Mouse (Mus musculus) natural killer cell, adult 2 months (primary cell): ENCODE results near the gene Nup98.

Experiments
- DNase-seq, 2 experiments: peaks; one replicate each; pipeline ENCODE4 v3.0.0; 2022; ENCODE audit warnings: low spot score in 2 of 2

Gene Nup98

DNA sequence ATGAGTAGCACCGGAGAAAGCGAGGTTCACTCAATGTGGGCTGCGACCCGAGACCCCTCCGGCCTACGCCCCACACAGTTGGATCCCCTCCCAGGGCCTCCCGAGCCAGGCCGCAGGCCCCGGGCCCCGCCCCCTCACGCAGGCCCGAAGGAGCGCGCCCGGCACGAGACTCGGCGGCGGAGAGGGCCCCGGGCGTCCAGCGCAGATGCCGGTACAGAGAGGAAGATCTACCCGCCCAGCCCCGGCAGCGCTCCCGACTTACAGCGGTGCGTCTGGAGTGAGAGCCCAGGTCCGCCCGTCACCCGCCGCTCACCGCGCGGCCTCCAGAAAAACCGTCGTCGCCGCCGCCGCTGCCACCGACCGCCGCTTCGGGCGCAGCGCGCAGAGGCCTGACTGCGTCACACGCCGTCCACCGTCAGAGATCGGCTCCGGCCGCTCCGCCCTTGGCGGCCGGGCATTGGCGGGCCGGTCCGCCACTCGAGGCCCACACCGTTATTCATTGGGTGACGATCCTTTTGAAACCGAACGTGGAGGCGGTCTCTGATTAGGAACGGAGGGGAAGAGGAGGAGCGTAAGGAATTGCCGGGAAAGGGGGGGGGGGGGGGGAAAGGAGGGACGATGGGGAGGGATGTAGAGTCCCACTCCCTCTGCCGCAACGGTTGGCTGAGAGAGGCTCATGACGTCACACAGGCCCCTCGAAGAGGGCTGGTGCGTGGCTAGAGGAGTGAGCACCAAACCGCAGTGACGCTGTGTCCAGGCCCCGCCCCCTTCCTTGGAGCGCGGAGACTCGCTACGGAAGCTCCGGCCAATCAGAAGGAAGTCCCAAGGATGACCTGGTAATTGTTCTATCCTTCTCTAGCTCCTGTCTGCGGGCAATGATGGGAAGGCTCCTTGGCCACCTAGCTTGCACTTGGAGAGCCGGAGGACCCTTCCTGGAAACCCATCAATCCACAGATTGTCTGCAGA, at the start of gene Nup98, which contains the start of gene Pgap2:
Nup98 (minus strand) TSS at position 421 of the 966 bp plus-strand sequence.
Pgap2 (plus strand) TSS at position 453 of the 966 bp plus-strand sequence.
- DNase-seq: peak; percentile 98

DNA sequence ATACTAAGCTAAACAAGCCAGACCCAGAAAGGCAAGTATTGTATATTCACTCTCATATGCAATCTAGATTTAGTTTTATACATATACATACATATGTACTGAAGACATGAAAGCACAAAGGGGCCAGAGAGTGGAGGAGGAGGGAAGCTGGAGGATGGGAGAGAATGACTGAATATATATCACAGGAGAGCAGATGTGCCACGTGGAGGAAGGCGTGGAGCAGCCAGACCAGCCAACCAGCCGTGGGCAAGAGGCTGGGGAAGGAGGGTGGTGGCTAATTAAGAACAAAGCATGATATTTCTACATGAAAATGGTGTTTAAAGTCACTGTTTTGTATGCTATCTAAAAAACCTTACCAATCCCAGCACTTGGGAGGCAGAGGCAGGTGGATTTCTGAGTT, 48.8 kb upstream of the Nup98 start:
- no peak for DNase-seq

DNA sequence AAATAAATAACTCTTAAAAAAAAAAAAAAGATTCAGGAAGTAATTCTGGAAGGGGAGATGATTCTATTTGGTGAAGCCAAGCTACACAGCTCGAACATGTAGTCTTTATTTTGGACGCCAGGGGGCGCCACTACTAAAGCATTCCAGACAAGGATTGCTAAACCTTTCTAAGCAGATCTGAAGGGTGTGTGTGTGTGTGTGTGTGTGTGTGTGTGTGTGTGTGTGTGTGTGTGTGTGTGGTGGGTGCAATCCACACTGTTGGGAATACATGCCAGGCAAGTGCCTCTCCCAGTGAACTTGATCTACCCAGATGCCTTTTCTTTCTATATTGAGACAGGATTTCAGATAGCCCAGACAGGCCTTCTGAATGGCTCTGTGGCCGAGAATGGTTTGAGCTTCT, 48.2 kb upstream of the Nup98 start:
- DNase-seq: peak; percentile 71 to 81

DNA sequence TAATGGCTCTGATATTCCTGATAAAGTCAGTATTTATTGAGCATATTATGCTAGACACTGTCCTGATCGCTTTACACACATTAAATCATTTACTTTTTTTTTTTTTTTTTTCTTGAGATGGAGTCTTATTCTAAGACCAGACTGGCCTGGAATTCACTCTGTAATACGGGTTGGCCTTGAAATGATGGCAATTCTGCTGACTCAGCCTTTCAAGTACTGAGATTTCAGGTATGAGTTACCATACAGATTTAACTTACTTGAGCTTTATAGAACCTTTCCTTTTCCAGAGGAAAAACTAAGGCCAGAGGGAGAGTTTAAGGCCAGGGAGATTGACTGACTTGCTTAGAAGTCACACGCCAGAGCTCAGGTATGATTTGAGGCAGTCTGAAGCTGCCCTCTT, 46.7 kb upstream of the Nup98 start:
- no peak for DNase-seq

DNA sequence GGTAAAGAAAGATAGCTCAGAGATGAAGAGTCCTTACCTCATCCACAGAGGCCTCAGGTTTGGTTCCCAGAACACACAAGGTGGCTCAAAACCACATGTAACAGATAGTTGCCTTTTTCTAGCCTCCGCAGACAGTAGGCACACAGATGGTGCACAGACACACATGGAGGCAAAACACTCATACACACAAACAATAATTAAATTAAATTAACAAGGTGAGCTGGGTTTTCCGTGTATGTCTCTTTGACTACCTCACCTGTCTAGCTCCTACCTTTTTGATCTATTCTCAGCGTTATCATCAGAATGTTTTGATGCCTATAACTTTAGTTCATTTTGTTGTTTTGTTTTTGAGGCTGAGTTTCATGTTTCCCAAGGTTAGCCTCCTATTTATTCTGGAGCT, 46.0 kb upstream of the Nup98 start, which contains the start of gene Rhog:
Rhog (minus strand) TSS at position 101 of the 400 bp plus-strand sequence.
- DNase-seq: no peak

DNA sequence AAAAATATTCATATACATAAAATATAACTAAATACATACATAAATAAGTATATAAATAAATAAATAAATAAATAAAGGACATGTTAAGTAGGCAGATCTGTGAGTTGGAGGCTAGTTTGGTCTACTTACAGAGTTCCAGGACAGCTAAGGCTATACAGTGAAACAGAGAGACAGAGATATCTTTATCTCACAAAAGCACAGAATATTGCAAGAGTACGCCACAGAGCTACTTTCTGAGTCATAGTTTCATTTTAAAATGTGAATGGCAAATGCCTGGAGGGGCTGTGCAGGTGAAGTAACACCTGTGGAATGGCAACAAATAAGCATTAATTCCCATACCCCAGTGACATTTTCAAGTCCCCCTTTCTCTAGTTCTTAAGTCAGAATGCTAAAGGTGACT, 43.7 kb upstream of the Nup98 start:
- no peak for DNase-seq

DNA sequence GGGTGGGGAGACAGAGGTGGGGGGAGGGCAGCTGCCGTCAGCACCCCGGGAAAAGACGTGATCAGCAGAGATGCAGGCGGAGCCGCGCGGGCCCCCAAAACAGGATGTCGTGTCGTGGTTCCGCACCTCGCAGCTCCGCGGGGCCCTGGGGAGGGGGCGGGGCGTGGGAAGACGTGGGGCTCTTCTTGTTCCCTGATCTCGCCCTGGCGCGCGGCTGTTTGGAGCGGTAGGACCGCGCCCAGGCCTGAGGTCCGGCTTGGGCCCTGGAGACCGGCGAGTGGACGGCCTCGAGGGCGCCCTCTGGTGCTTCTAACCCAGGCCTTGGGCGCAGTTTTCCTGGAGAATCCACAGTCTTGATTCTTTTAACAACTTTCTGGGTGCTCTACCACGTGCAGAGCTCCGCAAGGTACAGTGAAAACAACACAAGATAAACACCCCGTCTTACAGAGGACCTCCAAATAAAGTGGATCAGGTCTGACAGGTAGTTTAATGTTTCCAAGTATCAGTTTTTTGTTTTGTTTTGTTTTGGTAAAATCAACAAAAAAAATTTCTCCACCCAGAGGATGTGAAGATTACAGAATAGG, 40.7 kb upstream of the Nup98 start:
- peak; percentile 93 to 94 for DNase-seq

DNA sequence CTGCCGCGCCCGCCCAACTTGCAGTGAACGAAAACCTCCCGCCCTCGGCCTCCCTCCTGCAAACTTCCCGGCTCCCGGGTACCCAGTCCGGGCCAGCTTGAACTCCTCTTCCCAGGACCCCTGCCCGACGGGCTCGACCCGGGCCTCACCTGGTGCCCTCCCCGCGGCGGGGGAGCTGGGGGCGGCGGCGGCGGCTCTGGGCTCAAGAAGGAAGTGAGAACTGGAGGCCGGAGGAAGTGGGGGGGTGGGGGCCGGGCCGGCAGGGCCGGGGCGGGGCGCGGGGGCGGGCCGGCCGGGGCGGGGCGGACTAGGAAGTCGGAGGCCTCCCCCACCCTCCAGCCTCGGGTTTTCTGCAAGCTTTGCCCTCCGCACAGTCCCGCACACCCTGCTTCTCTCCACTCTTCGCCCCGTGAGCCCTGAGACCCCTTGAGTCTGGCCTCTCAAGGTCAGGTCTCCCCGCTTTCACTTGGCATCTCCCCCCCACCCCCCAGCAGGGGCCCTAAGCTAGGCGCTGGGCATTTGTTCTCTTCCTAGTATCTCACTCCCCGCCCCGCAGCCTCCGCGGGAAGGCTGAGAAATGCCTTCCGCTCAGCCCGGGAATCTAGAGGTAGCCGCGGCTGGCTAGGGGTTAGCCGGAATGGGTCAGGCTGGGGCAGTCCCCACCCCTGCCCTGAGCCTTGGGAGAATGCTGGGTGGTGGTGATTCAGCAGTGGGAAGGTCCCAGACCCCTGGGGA, 40.1 kb upstream of the Nup98 start:
- peak; percentile 68 to 74 for DNase-seq

DNA sequence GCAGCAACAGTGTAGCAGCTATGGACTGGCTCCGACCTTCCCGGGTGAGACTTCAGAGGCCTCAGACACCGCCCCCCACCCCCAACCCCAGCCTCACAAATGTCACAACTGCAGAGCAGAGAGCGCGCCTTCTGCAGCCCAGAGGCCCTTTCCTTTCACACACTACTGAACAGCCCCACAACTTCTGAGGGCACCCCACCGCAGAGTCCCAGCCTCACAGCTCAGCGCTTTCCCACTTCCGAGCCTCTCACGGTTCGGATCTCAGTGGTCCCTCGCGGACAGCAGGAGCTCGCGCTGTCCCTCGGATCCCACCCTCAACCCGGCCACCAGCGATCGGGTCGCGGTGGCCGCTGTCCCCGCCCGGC, 39.5 kb upstream of the Nup98 start:
- DNase-seq: peak in 1 of 2 experiments; percentile 68

DNA sequence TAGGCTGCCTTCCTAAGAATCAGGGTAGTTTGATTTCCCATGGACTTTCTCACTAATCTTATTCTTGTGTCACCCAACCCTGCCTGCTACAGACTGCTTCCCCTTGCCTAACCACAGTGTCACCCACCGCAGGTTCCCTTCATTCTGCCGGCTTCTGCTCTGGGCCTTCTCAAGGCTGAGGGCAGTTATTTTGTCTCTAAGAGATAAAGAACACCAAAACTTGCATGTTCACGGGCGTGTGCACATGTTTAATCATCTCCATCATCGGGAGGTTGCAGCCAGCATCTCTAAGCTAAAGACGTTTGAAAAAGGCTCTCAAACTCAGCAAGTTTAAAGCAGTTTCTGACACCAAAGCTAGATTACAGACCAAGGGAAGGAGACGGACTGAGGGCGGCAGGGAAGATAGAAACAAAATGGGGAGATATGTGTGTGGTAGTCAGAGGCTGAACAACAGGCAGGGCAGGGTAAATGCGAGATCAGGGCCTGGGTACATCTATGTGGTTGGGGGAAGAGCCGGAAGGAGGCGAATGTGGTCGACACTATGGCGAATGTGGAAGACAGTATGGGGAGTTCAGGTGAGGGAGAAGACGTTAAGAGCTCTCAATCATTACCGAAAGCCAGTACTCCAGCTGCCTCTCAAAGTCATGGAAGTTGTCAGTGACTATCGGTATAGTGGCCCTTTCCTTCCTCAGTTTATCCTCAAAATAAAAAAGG, 38.9 kb upstream of the Nup98 start:
- peak; percentile 58 to 60 for DNase-seq

DNA sequence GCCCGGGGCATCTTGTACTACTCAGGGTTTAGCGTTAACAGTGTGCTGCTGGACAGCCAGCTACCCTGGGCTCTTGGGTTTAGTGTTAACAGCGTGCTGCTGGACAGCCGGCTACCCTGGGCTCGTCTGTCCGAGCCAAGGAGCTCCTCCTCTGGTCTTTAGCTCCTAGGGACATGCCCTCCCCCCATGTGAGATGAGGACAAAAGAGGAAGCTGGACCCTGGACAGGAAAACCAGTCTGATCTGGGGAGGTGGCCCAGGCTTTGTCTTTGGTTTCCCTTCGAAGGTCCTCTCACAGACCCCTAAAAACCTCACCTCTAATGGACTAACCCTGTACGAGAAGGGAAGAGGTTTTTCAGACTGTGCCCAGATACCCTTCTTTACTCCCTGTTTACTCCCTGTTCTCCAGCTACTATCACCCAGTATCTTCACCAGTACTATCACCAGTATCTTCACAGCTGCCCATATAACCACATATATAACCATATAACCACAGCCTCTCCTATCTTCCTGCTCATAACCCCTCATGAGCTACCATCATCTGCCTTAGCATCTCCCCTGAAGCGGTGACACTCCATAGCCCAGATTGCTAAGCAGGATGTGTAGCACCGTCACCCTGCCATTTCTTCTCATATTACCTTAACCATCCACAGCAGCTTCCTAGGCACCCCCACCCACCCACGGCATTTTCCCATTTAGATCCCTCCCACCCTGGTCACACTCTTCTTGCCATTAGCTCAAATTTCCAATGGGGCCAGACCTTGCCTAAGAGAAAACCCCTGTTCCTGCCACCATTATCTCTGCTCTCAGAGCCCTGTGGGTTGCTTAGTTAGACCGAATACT, 37.2 kb upstream of the Nup98 start:
- DNase-seq: no peak

DNA sequence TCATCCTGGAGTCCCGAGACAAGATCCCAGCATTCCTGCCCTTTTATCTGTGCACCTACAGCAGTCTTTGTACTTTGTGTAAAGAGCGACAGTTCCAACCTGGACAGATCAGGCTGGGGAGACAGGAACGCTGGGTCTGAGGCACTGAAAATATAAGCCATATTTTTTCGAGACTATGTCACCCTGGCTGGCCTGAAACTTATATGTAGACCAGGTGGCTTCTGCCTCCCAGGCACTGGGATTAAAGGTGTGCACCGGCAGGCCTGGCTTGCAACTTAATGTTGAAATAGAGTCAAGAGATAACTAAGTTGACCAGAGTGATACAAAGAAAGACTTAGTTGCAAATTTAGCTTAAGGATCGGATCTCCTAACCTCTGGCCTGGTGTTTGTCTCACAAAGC, 36.3 kb upstream of the Nup98 start:
- no peak for DNase-seq

DNA sequence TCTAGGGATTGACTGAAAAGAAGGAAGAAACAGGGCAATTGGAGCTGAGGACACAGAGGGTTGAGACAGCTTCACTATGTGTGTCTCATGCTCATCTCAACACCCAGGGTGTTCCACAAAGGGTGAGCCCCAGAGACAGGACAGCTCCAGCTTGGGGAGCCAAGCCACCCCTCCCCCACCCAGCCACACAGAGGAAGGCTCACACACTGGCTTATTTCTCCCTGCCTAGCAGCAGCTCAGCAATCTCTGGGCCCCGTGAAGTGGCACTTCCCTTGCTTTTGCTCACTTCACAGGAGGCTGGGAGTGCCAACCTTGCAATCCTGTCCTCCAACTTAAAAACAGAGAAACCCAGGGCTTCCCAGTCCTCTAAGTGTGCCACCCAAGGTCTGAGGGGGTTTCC, 35.8 kb upstream of the Nup98 start:
- DNase-seq: no peak

DNA sequence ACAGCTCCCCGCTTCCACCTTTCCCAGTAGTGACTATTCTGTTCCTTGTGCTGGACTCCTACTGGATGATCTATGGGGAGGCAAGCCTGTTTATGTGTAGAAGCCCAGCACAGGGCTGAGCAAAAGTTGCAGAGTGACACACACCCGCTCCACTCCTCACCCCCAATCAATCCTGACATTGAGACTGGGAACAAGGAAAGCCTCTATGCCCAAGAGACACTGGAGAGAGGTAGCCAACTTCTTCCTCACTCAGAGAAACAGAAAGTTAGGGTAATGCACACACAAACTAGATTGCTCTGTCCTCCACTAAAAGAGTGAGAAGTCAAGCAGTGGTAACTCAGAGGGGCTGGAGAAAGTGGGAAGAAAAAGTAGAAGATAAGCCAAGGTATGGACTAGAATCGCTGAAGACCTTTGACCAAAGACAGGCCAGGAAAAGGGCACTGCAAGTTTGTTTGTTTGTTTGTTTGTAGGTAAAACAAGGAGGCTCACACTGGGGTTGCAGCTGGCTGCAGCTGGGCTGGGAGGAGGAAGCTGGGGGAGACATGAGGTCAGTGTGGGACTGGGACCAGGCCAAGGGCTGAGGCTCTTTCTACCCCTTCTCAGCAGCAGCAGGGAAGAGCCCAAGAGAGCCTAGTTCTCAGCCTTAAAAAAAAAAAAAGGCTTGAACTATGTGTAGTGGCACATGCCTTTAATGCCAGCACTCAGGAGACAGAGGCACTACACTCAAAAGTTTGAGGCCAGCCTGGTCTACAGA, 35.0 kb upstream of the Nup98 start:
- DNase-seq: no peak

DNA sequence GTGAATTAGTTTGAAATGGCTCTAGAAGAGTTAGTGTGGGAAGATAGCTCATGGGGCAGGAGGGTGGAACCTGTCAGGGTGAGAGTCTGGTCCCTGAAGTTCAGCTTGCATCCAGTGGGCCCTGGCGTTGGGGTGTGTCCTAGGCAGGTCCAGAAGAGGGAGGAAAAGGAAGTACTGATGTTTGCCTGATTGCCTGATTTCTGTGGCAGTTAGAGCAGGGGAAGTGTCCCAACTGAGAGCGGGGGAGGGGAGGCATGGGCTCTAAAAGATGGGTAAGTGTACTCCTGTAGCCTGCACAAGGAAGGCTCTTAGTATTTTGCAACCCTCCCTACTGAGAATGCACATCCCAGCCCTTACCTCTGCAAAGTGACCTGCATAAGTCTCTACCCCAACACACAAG, 33.9 kb upstream of the Nup98 start:
- DNase-seq: peak in 1 of 2 experiments; percentile 17

DNA sequence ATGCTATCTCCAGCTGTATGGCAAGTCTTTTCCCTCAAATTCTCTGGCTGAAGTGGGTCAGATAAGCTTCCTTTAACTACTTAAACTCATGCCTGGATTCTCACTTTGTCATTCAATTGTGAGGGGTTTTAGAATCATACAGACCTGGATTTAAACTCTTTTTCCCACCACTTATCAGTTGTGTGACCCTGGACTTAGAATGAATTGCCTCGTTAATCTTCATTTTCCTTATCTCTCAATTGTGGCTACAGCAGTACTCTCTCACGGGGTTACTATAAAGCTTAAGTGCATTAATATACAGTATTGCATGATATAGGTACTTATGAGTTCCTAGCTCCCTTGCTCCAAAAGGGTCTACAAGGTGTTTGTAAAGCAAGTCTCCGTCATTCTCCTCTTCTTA, 32.9 kb upstream of the Nup98 start:
- no peak for DNase-seq

DNA sequence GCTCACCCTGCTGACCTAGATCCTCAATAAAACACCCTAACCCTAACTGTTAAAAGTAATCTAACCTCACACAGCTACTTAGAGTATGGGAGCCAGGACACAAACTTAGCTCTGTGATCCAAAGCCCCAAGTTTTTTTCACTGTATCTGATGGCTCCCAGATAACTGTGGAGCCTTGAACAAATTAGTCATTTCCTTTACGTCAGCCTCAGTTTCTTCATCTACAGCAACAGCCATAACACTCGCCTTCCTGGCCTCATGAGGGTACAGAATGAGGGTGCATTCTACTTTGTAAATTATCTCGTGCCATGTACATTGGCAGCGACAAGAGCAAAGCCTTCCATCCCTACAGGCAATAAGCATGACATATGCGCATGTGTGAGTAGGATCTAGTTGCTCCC, 32.4 kb upstream of the Nup98 start:
- no peak for DNase-seq

DNA sequence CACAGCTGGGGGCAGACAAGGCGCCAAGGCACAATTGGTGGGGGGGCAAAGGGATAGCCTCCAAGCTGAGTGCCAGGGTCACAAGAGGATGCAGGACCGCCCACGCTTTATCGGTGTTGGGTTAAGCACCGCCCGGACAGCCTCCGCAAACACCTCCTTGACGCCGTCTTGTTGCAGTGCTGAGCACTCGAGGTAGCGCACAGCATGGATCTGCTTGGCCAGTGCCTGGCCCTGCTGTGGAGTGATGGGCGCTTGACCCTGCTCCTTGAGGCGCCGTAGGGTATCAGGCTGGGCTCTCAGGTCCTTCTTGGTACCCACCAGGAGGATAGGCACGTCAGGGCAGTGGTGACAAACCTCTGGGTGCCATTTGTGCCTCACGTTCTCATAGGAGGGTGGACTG, 29.6 kb upstream of the Nup98 start:
- no peak for DNase-seq

DNA sequence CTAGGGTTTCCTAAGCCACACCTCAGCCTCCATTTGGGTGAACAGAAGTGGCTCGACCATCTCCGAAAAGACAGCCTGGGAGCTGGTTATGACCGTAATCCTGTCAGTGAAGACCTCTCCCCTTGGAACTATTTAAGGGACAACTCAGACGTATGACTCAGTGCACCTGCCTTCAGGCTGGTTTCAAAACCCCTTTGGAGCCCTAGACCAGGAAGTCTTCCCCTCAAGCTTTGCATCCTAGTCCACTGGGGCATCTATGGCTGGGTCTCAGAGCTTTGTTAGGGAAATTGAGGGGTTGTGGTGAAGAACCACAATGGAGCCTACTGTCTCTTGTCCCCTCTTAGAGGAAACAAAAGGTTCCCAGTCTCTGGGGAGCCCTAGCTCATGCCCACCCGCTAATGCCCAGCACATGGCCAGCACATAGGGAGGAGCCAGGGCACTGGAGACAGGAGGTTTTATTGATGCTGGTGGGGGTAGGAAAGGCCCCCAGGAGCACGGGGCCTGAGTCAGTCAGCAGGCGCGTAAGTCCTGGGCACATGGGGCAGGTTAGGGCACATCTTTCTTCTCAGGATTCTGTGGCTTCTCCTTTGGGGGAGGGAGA, 28.8 kb upstream of the Nup98 start:
- DNase-seq: no peak

DNA sequence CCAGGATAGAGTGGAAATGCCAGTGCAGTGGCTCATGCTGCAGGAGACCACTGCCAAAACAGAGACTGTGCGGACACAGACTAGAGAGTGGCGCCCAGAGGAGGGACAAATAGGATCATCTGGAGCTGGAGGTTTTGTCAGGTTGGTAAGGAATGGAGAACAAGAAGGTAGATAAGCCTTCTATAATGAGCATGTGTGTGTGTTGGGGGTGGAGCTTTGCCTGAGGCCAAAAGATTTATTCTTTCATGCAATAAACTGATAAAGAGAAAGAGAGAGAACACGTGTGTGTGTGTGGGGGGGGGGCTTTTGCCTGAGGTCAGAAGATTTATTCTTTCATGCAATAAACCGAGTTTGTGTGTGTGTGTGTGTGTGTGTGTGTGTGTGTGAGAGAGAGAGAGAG, 23.1 kb upstream of the Nup98 start:
- no peak for DNase-seq
